Mouse (Mus musculus): ENCODE measurements around the gene Gm10644. TPM values are rescaled to one million over a fixed set of nuclear protein-coding genes. Genes with fewer than 3 reads are reported as not detected.

Gm10644 gene
- total and polyA plus RNA-seq, 3 experiments: 0.16 to 0.83 (median 0.82) TPM

DNA sequence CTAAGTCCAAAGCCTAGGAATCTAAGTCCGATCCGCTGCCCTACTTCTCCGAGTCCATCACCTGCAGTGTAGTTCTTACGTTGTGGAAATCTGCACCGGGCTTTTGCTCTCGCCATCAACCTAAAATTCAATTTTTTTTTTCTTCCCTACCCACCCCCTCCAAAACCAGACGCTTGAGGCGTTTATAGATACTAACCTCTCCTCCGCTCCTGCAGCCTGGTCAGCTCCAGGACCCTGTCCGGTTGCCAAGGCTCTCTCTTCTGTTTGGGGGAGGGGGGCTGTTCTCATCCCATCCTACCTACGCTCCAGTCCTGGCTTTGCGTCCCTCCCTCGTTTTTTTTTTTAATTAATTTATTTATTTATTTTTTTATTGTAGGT, 56.0 kb downstream of the Gm10644 start:
- peaks cover 62% of the 10 kb centered on the region for H3K4me1 ChIP-seq (ENCODE audit: insufficient read depth, low read depth, low read length)
- ATAC-seq (ENCODE audit: extremely low read depth, insufficient number of reproducible peaks, low FRiP score, poor library complexity, severe bottlenecking) (no peak), DNase-seq (ENCODE audit: low spot score) (no peak)
- peak overlapping the region; percentile 79; the same call in 1 of the 2 replicates for H3K4me3 ChIP-seq (ENCODE audit: low read depth, low read length)
- peaks cover 8% of the 10 kb centered on the region for H3K36me3 ChIP-seq (replicated peaks)
- H3K9me3 ChIP-seq (replicated peaks): peaks cover 3% of the 10 kb centered on the region; the same call in 1 of the 2 replicates
- TF ChIP-seq GATA2 (IDR thresholded peaks at IDR 0.05; ENCODE audit: borderline replicate concordance, low read depth, low read length): no peak
- TF ChIP-seq CTCF (IDR thresholded peaks at IDR 0.05; ENCODE audit: low read depth, low read length): no peak
- TF ChIP-seq TAL1 (conservative IDR thresholded peaks at IDR 0.05; ENCODE audit: low read depth, low read length): no peak
- TF ChIP-seq POLR2AphosphoS5 (IDR thresholded peaks at IDR 0.05; ENCODE audit: insufficient replicate concordance, low read depth, low read length): no peak
- TF ChIP-seq GATA1 (IDR thresholded peaks at IDR 0.05; ENCODE audit: borderline replicate concordance, low read length): no peak
- H3K27me3 ChIP-seq (ENCODE audit: insufficient read depth, low read length): peaks cover 58% of the 10 kb centered on the region

DNA sequence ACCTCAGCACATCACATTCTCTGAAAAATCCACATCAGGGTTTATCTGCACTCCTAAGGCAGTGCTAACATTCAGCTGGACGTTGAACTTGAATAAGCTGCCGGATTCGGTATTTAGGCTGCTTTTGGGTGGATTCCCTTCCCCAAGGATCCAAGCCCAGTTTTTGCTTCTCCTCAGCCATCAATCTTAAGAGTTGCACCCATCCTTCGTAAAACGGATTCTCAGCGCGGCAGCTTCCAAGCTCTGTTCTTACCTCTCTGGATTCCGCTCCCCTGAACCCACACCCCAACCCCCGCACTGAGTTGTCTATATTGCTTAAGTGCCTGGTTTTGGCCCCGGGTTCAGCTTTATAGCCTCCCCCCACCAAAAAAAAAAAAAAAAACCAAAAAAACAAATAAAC, 56.5 kb downstream of the Gm10644 start:
- H3K4me3 ChIP-seq (ENCODE audit: low read depth, low read length): no peak overlapping the region
- peaks cover 3% of the 10 kb centered on the region; the same call in 1 of the 2 replicates for H3K9me3 ChIP-seq (replicated peaks)
- TF ChIP-seq TAL1 (conservative IDR thresholded peaks at IDR 0.05; ENCODE audit: low read depth, low read length): no peak
- no peak for TF ChIP-seq CTCF (IDR thresholded peaks at IDR 0.05; ENCODE audit: low read depth, low read length)
- no peak for TF ChIP-seq GATA1 (IDR thresholded peaks at IDR 0.05; ENCODE audit: borderline replicate concordance, low read length)
- no peak for TF ChIP-seq GATA2 (IDR thresholded peaks at IDR 0.05; ENCODE audit: borderline replicate concordance, low read depth, low read length)
- no peak for TF ChIP-seq POLR2AphosphoS5 (IDR thresholded peaks at IDR 0.05; ENCODE audit: insufficient replicate concordance, low read depth, low read length)
- DNase-seq (ENCODE audit: low spot score) (no peak), ATAC-seq (ENCODE audit: extremely low read depth, insufficient number of reproducible peaks, low FRiP score, poor library complexity, severe bottlenecking) (no peak)
- peaks cover 4% of the 10 kb centered on the region for H3K36me3 ChIP-seq (replicated peaks)
- peaks cover 62% of the 10 kb centered on the region for H3K4me1 ChIP-seq (ENCODE audit: insufficient read depth, low read depth, low read length)
- H3K27me3 ChIP-seq (ENCODE audit: insufficient read depth, low read length): peaks cover 55% of the 10 kb centered on the region

DNA sequence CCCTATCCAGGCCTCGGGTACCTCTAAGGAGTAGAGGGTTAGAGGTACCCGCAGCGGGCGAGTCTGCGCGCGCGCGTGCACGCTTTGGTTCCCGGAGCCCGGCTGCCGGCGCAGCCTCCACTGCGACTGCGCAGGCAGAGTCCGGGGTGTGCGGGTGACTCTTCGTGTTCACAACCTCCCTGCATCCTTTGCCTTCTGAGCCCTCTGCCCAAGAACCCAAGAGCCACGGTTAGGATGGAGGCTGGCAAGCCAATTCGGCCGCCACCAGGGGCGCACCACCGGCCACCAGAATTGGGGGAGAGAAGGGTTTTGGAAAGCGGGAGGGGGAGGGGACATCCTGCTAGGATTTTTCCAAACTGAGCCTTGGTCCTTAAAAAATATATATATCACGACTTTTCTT, 57.8 kb downstream of the Gm10644 start:
- Histone ChIP-seq H3K36me3 (replicated peaks) (no peaks in the 10 kb centered on the region), H3K4me3 (ENCODE audit: low read depth, low read length) (no peak overlapping the region), H3K9me3 (replicated peaks) (peaks cover 3% of the 10 kb centered on the region; the same call in 1 of the 2 replicates), H3K27me3 (ENCODE audit: insufficient read depth, low read length) (peaks cover 57% of the 10 kb centered on the region), H3K4me1 (ENCODE audit: insufficient read depth, low read depth, low read length) (peaks cover 57% of the 10 kb centered on the region)
- ATAC-seq (ENCODE audit: extremely low read depth, insufficient number of reproducible peaks, low FRiP score, poor library complexity, severe bottlenecking) (no peak), DNase-seq (ENCODE audit: low spot score) (no peak)
- no peak for TF ChIP-seq POLR2AphosphoS5 (IDR thresholded peaks at IDR 0.05; ENCODE audit: insufficient replicate concordance, low read depth, low read length)
- no peak for TF ChIP-seq GATA2 (IDR thresholded peaks at IDR 0.05; ENCODE audit: borderline replicate concordance, low read depth, low read length)
- no peak for TF ChIP-seq GATA1 (IDR thresholded peaks at IDR 0.05; ENCODE audit: borderline replicate concordance, low read length)
- no peak for TF ChIP-seq CTCF (IDR thresholded peaks at IDR 0.05; ENCODE audit: low read depth, low read length)
- no peak for TF ChIP-seq TAL1 (conservative IDR thresholded peaks at IDR 0.05; ENCODE audit: low read depth, low read length)

DNA sequence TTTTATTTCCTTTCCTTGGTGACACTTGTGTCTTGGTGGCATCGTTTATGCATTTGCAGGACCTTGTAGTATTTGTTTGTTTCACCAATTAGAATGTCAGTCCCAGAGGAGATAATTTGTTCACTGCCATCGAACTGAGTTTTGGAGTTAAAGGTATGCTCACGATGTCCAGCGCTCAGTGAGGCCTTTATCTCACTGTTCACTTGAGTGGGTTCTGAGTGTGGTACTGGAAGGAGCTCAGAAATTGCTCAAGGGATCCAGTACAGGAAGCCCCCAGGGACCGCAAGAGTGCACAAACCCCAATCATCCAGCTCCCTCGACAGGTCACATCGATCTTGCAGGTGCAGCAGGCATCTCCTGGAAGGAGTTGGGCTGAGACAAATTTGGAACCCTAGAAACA, 58.5 kb downstream of the Gm10644 start:
- H3K4me3 ChIP-seq (ENCODE audit: low read depth, low read length): no peak overlapping the region
- no peak for TF ChIP-seq TAL1 (conservative IDR thresholded peaks at IDR 0.05; ENCODE audit: low read depth, low read length)
- TF ChIP-seq CTCF (IDR thresholded peaks at IDR 0.05; ENCODE audit: low read depth, low read length): no peak
- TF ChIP-seq GATA2 (IDR thresholded peaks at IDR 0.05; ENCODE audit: borderline replicate concordance, low read depth, low read length): no peak
- TF ChIP-seq GATA1 (IDR thresholded peaks at IDR 0.05; ENCODE audit: borderline replicate concordance, low read length): no peak
- TF ChIP-seq POLR2AphosphoS5 (IDR thresholded peaks at IDR 0.05; ENCODE audit: insufficient replicate concordance, low read depth, low read length): no peak
- H3K36me3 ChIP-seq (replicated peaks): no peaks in the 10 kb centered on the region
- ATAC-seq (ENCODE audit: extremely low read depth, insufficient number of reproducible peaks, low FRiP score, poor library complexity, severe bottlenecking) (no peak), DNase-seq (ENCODE audit: low spot score) (no peak)
- H3K4me1 ChIP-seq (ENCODE audit: insufficient read depth, low read depth, low read length): peaks cover 53% of the 10 kb centered on the region
- H3K9me3 ChIP-seq (replicated peaks): peaks cover 3% of the 10 kb centered on the region; the same call in 1 of the 2 replicates
- peaks cover 57% of the 10 kb centered on the region for H3K27me3 ChIP-seq (ENCODE audit: insufficient read depth, low read length)

DNA sequence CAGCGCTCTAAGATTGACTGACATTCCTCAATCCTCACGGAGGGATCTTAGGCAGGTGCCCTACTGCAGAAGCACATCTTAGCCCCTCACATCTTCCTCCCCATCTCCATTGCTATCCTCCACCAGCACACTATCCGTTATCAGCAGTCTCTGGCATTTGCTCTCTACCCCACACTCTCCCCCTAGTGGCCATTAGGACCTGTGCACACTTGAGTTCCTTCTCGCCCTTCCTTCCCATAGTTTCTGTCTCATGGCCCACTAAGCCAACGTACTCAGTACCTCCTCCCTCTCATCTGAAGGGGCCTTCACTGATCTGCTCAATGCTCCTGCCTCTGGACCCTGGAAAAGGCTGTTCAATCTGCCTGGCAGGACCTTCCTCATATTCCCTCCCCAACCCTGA, 59.1 kb downstream of the Gm10644 start:
- Histone ChIP-seq H3K4me1 (ENCODE audit: insufficient read depth, low read depth, low read length) (peaks cover 48% of the 10 kb centered on the region), H3K4me3 (ENCODE audit: low read depth, low read length) (no peak overlapping the region), H3K36me3 (replicated peaks) (no peaks in the 10 kb centered on the region), H3K27me3 (ENCODE audit: insufficient read depth, low read length) (peaks cover 55% of the 10 kb centered on the region), H3K9me3 (replicated peaks) (peaks cover 3% of the 10 kb centered on the region; the same call in 1 of the 2 replicates)
- TF ChIP-seq GATA1 (IDR thresholded peaks at IDR 0.05; ENCODE audit: borderline replicate concordance, low read length) (no peak), CTCF (IDR thresholded peaks at IDR 0.05; ENCODE audit: low read depth, low read length) (peak; percentile 88)
- DNase-seq (ENCODE audit: low spot score): peak; percentile 71
- ATAC-seq (ENCODE audit: extremely low read depth, insufficient number of reproducible peaks, low FRiP score, poor library complexity, severe bottlenecking): peak; percentile 35; the same call in 1 of the 2 replicates

DNA sequence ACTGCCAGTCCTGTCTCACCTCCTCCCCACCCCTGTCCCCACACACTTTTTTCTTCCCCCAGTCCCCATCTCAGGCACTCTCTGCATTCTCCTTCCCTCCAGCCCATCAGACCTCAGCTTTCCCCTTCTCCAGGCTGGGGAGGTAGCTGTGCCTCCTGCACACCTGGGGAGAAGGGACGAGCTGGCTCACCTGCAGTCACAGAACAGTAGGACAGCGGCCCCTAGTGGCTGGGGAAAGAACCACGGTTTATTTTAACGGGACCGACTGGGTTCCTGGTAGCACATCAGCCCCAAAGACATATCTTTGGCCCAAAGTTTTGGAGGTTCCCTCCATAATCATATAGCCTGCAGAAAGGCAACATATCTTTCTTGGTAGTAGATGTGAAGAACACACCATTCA, 61.1 kb downstream of the Gm10644 start:
- H3K36me3 ChIP-seq (replicated peaks): no peaks in the 10 kb centered on the region
- no peak overlapping the region for H3K4me3 ChIP-seq (ENCODE audit: low read depth, low read length)
- ATAC-seq (ENCODE audit: extremely low read depth, insufficient number of reproducible peaks, low FRiP score, poor library complexity, severe bottlenecking): no peak

More for the DNA sequence above, 61.1 kb downstream of the Gm10644 start:
- DNase-seq (ENCODE audit: low spot score): peak; percentile 55
- TF ChIP-seq GATA1 (IDR thresholded peaks at IDR 0.05; ENCODE audit: borderline replicate concordance, low read length) (no peak), TAL1 (conservative IDR thresholded peaks at IDR 0.05; ENCODE audit: low read depth, low read length) (no peak), CTCF (IDR thresholded peaks at IDR 0.05; ENCODE audit: low read depth, low read length) (peak; percentile 86), POLR2AphosphoS5 (IDR thresholded peaks at IDR 0.05; ENCODE audit: insufficient replicate concordance, low read depth, low read length) (no peak), GATA2 (IDR thresholded peaks at IDR 0.05; ENCODE audit: borderline replicate concordance, low read depth, low read length) (no peak)
- Histone ChIP-seq H3K9me3 (replicated peaks) (peaks cover 3% of the 10 kb centered on the region; the same call in 1 of the 2 replicates), H3K27me3 (ENCODE audit: insufficient read depth, low read length) (peaks cover 61% of the 10 kb centered on the region), H3K4me1 (ENCODE audit: insufficient read depth, low read depth, low read length) (peaks cover 36% of the 10 kb centered on the region)
